Mouse (Mus musculus) yolk sac, embryonic 10.5 days (tissue): Measurements from ENCODE around the gene Tomt.
"Not testable (repeated sequence)": the region's sequence is repeated elsewhere in the genome, so short reads cannot be mapped to it uniquely, and the experiment has no call there.

Source experiments
- DNase-seq: peaks from one replicate; pipeline ENCODE4 v3.0.0-alpha.2; 2017; ENCODE audit warnings: low spot score

Tomt gene

DNA sequence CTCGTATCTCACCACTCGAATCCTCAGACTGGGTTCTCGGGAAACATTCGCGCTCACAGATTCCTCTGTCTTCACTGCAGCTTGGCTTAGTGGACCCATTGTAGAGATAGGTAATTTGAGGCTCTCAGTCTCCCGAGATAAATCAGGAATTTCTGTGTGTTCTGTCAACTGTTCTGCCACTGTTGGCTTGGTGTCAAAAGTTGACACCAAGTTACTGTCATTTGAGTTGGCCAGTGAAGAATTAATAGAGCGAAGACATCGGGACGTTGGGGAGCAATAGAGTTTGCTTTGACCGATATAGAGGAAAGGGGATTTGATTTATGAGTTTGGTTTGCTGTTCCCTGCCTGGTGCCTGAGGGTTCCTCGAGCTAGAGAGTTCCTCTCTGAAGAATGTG is at the start of gene Tomt:
Gene Tomt (minus strand): TSS at position 73 of the 395 bp plus-strand sequence.
- DNase-seq = no peak

GRCm38 (mm10) chr7:101955862-101956261 is 49.7 kb upstream of the Tomt start:
- DNase-seq = no peak

- no peak for DNase-seq
These were observed 49.1 kb upstream of the Tomt start for GRCm38 (mm10) chr7:101955276-101955675.

DNA sequence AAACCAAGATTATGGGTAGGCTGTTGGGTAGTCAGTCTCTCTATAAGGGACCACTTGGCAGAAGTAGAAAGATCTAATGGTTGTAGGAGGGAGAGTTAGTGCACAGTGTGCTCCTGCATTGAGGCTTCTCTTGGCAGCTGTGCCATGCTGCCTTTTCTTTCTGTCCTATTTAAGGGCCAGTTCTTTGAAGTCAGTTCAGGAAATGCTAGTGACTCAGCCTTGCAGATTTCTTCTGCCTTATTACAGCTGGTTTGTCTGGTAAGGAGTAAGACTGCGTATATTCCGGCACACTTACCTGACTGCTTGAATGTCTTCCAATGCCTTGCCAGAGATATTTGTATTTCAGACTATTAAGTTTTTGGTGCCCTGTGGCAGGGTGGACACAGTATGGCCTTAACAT is 48.0 kb upstream of the Tomt start:
- no peak for DNase-seq

DNA sequence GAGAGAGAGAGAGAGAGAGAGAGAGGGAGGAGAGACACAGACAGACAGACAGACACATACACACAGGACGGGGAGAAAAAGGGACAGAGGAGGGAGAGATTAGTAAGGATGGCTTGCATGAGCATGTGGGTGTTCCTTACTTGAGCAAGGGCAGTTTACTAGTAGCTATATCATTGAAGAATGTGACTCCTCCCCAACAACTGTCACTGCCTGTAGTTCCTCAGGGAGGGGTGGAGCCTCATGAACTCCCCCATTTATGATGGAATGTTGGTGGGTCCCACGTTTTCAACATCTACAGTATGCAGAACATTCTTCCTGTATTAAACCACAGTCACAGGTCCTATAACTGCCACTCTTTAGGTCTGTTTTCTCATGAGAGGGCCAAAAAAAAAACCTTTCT is 45.9 kb upstream of the Tomt start:
- DNase-seq = no peak

GRCm38 (mm10) chr7:101951648-101952047 is 45.5 kb upstream of the Tomt start:
- no peak for DNase-seq

GRCm38 (mm10) chr7:101949008-101949407 is 42.8 kb upstream of the Tomt start:
- not testable (repeated sequence) for DNase-seq

DNA sequence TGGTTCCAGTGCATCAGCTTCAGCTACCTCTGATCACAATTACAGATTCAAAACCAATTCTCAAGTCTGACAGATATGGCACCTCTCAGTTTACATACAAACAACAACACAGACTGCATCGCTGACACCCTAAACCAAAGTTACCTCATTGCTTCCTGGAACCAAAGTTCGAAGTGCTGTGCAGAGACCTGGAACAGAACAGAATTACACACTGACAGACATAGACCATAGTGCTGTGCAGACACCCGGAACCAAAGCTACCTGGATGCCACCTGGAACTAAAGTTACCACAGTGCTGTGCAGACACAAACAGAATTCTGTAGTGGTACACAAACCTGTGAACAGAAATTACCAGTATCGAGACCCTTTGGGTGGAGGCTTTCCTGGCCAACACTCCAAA is 33.6 kb upstream of the Tomt start:
- no peak for DNase-seq

DNA sequence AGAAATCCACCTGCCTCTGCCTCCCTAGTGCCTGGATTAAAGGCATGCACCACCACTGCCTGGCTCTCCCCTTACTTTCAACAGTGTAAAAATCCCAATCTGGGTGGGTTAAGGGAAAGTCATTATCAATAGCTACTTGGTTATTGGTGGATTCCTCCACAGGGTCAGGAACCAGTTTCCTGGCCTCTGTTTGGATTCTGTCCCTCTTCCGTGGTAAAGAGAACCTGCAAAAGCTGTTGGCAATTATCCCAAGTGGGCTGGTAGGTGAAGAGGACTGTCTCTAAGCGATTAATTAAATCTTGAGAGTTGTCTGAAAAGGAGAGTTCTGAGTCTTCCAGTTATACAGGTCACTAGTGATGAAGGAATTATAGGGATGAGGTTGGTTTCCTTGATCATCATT is 32.2 kb upstream of the Tomt start:
- no peak for DNase-seq

GRCm38 (mm10) chr7:101937569-101937968 is 31.4 kb upstream of the Tomt start:
- no peak for DNase-seq

GRCm38 (mm10) chr7:101936996-101937395 is 30.8 kb upstream of the Tomt start:
- DNase-seq = no peak

GRCm38 (mm10) chr7:101935957-101936356 is 29.8 kb upstream of the Tomt start:
- DNase-seq = no peak

- DNase-seq = peak; percentile 99
These were observed 27.6 kb upstream of the Tomt start, which contains the start of the genes Lrrc51 and Numa1 for GRCm38 (mm10) chr7:101933751-101934240. Gene Lrrc51 (minus strand): TSS chr7:101933895. Gene Numa1 (plus strand): TSS chr7:101934111.

GRCm38 (mm10) chr7:101933300-101933699 is 27.1 kb upstream of the Tomt start:
- DNase-seq = no peak

- no peak for DNase-seq
These were observed 26.4 kb upstream of the Tomt start for GRCm38 (mm10) chr7:101932551-101932950.

DNA sequence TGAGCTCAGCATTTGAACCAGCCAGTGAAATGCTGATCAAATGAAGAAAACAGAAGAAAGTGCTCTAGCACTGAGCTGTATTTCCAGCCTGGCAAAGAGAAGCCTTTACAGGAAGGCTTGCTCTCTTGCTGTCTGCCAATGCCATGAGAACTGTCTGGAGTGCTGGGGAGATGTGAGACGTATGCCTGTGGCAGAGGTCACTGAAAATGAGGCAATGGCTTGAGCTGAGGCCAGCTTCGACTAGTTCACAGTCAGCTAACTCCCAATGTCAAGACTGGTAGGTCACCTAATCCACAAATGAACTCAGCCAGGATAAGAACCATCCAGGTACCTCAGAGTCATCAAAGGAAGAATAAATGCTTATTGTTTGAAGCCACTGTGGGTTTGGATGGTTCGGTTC is 21.9 kb upstream of the Tomt start:
- DNase-seq = no peak

DNA sequence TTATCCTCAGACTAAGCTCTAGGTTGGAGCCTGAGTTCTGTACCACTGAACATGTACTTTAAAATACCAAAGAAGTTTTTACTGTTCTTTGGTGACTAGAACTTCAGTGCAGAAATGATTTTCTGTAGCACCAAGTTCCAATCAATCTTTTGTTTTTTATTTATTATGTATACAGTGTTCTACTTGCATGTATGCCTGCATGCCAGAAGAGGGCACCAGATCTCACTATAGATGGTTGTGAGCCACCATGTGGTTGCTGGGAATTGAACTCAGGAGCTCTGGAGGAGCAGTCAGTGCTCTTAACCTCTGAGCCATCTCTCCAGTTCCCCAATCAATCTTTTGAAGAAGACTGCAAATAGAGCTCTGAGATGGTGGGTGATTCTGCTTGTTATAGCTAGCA is 19.7 kb upstream of the Tomt start:
- DNase-seq = not testable (repeated sequence)

GRCm38 (mm10) chr7:101918071-101918470 is 11.9 kb upstream of the Tomt start:
- peak; percentile 63 for DNase-seq

- DNase-seq = no peak
These were observed 5.8 kb upstream of the Tomt start for GRCm38 (mm10) chr7:101911982-101912381.

GRCm38 (mm10) chr7:101910138-101910537 is 4.0 kb upstream of the Tomt start:
- DNase-seq = no peak

GRCm38 (mm10) chr7:101908367-101908766 is 2.2 kb upstream of the Tomt start:
- no peak for DNase-seq

- no peak for DNase-seq
These were observed 537 bp upstream of the Tomt start for GRCm38 (mm10) chr7:101906696-101907095.

- peak; percentile 99 for DNase-seq
These were observed 435 bp downstream of the Tomt start, which contains the start of gene Lamtor1 for GRCm38 (mm10) chr7:101905561-101906286. Gene Lamtor1 (plus strand): TSS chr7:101905904.

DNA sequence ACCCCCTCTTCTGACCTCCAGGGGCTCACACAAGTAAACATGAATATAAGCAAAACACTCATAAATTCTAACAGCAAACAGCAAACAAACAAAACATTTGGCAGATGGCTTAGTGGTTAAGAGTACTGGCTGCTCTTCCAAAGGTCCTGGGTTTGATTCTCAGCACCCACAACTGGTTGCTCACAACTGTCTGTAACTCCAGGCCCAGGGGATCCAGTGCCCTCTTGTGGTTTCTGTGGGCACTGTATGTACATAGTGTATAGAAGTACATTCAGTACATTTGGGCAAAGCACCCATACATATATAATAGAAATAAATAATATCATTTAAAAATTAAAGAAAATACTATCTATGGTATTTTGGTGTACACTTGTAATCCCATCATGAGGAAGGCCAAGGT is 3.3 kb downstream of the Tomt start:
- no peak for DNase-seq
